Mouse (Mus musculus) liver, adult (tissue): ENCODE results near the gene Stard3.

Experiments
- GATA4 ChIP-seq: IDR thresholded peaks from 2 replicates; pipeline ENCODE4 v1.6.1; 2014; ENCODE audit warnings: mild to moderate bottlenecking, low read length; ENCODE audit not compliant: insufficient replicate concordance

Gene Stard3

DNA sequence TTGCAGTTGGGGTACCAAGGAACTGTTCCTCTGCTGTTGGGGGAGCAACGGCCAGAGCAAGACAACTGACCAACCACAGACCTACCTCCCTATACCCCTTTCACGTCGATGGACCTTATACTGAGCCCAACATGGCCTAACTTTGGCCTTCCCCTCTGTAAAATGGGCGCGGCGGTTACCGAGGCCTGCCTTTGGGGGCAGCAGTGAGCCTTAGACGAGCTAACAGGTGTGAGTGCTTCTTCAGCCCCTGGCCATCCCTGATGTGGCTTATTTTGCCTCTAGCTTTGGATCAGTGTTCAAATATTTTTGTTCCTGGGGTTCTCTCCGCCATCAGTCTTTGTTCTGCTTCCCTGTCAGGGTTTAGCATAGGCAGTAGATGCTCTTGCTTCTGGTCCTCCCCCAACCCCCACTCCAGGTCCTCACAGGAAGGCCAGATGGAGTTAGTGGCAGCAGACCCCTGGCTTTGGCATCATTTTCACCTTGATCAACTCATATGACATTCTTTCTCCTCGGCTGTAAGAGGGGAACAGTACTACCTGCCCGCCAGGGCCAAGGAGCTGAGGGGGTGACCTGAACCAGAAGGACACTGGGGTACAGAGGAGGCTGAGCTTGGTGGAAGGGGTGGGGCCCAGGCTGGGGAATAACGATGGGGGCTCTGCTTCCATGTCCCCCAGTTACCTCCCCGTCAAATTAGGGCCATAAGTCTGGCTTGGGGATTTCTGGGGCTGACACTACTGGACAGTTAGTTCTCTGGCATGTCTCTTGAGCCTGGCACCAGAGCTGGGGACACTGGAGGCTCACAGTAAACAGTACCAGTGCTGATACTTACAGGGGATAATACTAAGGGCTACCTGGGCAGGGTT lies 21.7 kb upstream of the Stard3 start:
- no peak for TF ChIP-seq GATA4

DNA sequence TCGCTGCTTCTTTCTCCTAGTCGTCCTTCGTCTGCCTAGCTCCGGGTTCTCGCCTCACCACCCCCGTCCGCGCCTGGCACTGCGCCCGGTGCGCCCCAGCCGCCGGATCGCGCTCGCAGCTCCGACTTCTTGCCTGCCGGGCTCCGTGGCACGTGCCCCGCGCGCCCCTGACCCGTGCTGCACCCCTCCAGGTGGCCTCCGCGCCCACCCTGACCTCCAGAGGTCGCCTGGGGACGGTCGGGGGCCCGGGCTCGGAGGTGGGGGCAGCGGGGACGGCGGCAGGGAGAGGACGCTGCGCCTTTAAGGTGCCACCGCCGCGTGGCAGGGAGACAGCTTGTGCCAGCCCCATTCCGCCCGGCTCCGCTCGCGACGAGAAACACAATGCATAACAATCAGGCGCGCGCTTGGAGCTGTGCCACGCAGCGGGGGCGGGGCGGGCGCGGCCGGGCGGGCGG lies 19.6 kb upstream of the Stard3 start:
- no peak for TF ChIP-seq GATA4

DNA sequence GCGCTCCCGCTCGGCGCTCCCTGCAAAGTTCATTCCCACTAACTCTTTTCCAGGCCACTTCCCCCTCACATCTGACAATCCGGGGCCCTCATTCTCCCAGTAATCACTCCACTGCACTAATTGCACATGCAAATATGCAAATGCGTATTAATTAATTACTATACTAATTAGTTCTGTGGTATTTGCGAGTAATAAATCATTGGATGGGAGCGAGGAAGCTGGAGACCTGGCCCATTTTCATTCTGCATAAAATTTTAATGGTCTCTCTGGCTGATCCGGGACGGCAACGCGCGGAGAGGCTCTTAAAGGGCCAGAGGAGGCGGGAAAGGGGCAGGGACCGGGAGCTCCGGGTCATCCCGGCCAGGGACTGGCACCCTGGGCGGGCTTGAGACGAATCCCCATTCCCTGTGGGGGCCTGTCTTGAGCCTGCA lies 19.1 kb upstream of the Stard3 start:
- TF ChIP-seq GATA4 = no peak

DNA sequence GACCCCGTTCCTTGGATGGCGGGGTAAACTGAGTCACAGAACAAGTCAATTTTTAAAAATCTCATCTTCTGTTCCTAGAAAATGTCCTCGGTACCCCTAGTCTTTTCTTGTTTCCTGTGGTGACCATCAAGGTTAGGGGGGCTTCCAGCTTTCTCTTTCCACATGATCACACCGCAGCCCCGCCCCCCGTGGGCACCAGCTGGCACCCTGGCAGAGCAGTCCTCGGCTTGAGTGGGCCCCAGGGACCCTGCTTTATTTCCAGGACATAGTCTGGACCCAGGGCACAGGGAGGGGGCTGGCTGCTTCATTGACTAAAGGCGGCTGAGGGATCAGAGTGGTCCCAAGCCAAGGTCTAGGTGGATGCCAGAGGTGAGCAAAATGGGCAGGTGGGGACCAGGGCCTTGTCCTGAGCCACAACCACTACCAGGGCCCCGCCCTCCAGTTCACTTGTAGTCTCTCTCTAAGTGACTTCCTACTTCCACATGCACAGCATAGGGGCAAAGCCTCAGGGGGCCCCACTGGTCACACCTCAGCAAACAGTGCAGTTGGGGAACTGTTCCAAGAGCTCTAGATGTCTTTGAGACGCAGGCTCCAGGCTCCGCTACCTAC lies 18.4 kb upstream of the Stard3 start:
- no peak for TF ChIP-seq GATA4

DNA sequence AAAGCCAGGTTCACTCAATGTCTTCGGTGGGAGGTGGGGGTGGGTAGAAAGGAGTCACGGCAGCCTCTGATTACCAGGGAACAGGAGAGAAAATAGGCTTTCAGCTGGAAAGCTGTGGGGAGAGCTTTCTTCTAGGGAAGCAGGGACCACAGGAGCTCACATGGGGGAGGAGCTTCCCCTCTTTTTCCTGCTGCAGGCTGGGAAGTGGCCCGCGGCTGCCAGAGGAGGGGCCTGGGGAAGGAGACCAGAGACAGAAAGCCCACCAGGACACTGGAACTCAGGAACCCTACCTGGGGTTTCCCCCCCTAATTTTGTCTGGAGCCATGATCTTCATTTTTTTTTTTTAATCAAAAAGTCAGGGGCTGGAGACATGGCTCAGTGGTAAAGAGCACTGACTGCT lies 17.6 kb upstream of the Stard3 start:
- TF ChIP-seq GATA4 = no peak

DNA sequence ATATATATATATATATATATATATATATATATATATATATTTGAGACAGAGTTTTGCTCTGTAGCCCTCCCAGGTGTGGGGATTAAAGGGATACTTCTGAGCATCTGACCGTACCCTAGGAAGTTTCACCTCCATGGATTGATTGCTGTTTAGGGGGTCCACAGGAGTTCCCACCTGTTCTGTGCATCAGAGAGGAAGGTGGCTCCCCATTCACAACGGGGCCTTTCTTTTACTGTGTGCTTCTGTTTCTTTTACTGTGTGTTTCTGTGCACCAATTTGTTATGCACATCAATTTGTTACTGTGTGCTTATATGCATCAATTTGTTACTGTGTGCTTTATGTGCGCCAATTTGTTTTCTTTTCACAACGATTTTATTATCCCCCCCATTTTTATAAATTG lies 17.0 kb upstream of the Stard3 start:
- TF ChIP-seq GATA4 = no peak

DNA sequence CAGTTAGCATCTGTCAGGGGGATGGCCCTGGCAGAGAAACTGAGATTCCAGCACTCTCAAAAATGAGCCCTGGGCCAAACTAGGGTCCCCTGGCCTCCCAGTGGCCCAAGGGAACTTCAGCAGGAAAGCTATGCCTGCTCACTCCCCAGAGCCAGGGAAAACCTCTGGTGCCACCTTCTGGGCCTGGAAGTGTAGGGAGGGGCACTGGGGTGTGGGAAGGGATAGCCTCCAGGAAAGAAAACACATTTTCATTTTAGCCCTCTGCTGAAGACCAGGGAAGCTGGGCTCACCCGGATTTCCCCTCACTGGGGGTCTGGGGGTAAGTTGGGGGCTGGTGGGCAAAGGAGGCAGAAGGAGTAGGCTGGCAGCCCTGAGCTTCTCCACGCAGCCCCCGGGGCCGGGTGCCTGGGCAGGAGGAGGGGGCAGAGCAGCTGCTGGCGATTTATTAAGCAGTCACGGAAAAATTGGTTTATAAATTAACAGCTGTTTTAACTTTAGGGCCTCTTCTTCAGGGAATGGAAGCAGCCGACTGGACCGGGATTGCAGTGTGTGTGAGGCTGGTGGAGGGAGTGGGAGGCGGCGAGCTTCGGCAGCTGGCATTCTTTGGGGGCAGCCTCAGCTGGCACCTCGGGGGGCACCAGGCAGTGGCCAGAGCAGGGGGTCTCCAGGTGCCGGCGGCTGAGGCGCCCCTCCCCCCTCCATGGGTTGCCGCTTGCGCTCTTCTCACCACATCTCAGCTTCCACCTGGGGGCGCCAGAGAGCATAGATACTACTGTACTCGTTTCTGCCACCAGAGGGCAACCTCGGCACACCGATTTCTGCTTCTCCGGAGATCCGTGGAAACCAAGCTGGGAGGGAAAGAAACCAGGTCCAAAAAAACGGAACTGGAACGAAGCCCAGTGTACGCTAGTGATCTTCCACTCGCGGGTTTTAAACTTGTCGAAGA lies 15.9 kb upstream of the Stard3 start:
- TF ChIP-seq GATA4 = no peak

DNA sequence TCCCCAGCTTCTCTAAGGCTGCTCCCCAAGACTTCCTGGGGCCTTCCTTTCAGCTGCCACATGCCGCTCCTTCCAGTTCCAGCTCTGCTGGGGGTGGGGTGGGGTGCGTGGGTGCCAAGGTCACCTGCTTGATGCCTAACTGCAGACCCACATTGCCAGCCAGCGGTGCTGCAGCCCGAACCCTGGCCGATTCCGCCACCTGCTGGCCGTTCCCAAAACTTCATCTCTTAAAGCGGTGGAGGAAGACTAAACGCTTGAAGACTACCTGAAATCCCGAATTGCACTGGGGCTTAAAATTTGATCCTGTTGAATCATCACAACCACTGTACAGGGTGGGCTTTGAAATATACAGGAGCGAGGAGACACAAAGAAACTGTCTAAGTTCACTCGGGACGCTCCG lies 12.9 kb upstream of the Stard3 start:
- no peak for TF ChIP-seq GATA4

DNA sequence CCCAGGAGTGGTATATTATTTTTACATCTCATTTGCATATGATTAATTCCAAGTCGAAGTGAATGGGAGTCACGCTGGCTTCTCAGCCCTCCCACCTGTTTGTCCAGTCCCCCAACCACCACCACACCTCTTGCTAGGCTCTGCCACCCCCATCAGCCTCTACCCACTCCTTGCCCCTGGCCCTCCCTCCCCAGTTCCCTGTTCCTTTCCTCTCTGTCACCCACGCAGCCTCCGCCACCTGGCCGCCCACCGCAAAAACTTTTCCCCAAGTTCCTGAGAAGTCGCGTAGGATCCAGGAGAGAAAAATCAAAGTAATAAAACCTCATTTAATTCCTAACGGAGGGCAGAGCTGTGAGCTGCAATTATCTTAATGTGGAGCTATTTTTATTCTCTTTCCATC lies 12.0 kb upstream of the Stard3 start:
- TF ChIP-seq GATA4 = no peak

DNA sequence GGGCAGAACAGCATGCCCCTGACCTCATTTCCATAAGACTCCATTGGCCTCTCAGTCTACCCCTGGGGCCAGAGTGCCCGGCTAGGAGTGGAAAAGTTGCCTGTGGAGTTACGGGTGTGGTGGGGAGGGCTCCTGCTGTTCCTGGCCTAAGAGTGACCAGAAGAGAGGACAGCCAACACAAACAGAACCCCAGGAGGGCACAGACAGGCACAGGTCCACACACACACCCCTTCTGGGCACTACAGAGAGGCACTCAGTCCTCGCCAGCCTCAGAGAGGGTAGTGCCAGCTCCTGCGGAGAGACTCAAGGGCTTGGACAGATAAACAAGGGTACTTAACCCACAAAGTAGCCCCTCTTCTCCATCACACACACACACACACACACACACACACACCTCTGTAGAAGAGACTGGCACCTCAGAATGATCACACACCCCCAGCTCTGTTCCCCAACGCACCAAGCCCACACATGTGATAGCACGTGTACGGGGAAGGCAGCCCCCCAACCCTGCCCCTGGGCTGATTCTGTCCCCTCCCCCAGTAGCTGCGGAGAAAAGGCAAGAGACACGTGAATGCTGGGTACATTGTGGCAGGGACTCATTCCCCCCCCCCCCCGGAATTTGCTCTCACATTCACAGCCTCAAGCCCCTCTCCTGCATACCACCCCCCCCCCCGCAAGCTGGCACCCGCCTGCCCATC lies 10.6 kb upstream of the Stard3 start:
- no peak for TF ChIP-seq GATA4

DNA sequence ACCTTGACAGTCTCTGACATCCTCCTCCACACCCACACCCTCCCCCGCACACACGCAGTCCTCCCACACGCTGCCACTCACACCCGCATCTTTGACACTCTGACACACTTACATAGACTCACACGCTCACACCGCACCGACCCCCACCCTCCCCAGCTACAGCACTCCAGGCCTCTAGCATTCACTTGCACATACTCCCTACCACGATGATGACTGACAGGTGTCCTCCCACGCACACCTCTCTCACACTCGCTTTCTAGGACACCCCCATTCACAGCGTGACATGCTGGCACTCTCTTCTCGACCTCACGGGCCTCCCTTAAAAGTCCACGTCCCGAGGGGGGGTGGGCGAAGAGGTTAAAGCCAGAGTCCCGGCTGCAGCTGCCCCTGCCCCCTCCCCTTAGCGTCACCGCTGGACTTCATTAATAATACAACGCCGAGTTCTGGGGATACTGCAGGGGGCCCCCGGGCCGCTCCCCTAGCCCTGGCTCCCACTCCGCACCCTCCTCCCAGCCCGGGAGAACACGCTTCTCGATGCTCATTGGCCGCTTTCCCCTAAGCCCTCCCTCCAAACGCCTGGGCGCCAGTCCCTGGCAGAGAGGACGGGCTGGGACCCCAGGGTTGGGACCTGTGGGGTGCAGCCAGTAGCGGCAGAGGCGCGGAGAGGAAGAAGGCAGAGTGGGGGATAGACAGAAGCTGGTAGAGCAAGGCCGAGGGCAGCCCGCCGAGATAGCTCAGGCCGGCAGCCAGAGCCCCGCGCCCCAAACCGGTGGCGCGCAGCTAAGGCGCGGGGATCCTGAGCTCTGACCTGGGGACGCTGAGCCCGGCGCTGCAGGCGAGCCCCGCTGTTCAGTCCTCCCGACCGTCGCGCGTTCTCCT lies 9.8 kb upstream of the Stard3 start, which contains the start of gene Ppp1r1b:
Ppp1r1b (plus strand) TSS at position 322 of the 879 bp plus-strand sequence.
- no peak for TF ChIP-seq GATA4

DNA sequence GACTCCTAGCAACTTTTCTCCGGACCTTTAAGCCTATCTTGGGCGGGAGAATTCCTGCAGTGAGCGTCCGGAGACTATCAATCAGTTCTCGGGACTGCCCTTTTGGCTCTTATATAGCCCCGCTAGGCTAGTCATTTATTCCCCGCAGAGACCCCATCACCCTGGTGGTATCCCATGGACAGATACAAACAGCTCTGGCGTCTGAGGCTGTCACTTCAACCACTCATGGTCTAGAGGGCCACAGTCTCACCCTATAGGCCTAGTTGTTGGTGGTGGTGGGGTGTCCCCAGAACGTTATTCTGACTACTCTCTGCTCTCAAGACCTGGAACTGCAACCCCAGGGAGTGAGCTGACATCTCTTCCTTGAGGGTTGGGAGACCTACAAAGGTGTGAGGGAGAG lies 8.9 kb upstream of the Stard3 start:
- TF ChIP-seq GATA4 = no peak

DNA sequence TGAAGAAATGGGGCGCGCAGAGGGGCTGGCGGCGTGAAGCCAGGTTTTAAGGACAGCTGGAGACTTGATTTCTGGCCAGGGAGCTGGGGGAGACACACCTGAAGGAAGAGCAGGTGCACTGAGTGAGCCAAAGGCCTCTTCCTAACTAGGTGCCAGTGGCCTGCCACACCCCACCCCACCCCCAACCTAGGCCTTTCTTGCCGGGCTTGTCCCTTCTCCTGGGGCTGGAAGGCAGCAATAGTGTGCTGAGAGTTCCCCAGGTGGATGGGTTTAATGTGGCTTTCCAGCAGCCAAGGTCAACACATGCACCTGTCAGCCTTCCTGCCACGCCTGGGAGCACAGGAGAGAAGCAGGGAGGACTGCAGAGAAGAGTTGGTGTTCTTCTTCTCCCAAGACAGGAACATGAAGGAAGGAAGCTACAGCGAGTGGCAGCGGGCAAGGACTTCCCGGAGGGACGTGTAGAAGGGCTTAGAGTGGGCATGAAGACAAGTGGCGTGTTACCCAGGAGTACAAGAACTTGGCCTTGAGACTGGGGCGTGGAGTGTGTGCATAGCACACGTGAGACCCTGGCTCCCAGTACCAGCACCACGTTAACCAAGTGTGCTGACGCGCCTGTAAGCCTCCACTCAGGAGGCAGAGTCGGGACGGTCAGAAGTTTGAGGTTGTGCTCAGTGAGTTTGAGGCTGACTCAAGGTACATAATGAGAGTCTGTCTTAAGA lies 5.7 kb upstream of the Stard3 start:
- TF ChIP-seq GATA4 = no peak
